Comparison of ENCODE assay signal across 18 mouse cellular contexts in the genomic region with DNA sequence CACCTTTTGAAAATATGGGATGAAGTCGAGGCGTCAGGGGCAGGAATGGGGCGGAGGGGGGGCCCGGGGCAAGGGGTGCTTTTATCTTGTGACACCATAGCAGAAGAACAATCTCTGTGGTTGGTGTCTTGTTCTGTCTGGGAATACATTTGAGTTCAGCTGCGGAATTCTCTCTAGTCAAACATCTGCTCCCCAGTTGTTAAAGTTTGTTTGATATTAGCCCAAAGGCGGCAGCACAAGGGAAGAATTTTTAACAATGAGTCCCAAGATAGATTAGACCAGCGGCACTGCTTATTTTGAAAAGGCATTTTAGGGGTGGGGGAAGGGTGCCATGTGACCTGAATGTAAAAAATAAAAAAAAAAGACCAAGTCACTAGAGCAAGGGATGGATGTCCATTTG.
"Had no signal": no experiment of that assay in that cellular context is flagged by ENCODE, and none has a peak within 500 bp of the region (broad histone marks: within the 10 kb centered on the region; RNA-seq: fewer than 3 reads in every experiment).

No protein-coding gene starts in this region.

- H3K4me3 ChIP-seq: midbrain, embryonic 10.5 days; midbrain, embryonic 13.5 days; midbrain, embryonic 15.5 days; myocyte; neural tube, embryonic 13.5 days; neural tube, embryonic 15.5 days had no signal

- H3K36me3 ChIP-seq: midbrain, embryonic 10.5 days; midbrain, embryonic 13.5 days; midbrain, embryonic 15.5 days; neural tube, embryonic 13.5 days; neural tube, embryonic 15.5 days had no signal

- H3K27ac ChIP-seq: midbrain, embryonic 10.5 days; midbrain, embryonic 13.5 days; midbrain, embryonic 15.5 days; neural tube, embryonic 13.5 days; neural tube, embryonic 15.5 days had no signal

- DNase-seq: lung, adult 18-20 months; lung, embryonic 14.5 days; lung, postnatal 10 days; lung, postnatal 4 days; retina, postnatal 1 day; right cerebral cortex, adult 18-20 months; right cerebral cortex, postnatal 25 days; right cerebral cortex, postnatal 4 days; spleen, adult 18-20 months; thymus, adult 18-20 months; thymus, postnatal 14 days; thymus, postnatal 36 days had no signal

- H3K4me2 ChIP-seq: lung, embryonic 14.5 days; midbrain, embryonic 13.5 days; midbrain, embryonic 15.5 days; neural tube, embryonic 13.5 days; neural tube, embryonic 15.5 days had no signal

- ATAC-seq: midbrain, embryonic 13.5 days; midbrain, embryonic 15.5 days had no signal

- H3K27me3 ChIP-seq: midbrain, embryonic 13.5 days; midbrain, embryonic 15.5 days; neural tube, embryonic 13.5 days; neural tube, embryonic 15.5 days had no signal

- H3K9ac ChIP-seq: lung, embryonic 14.5 days; midbrain, embryonic 13.5 days; midbrain, embryonic 15.5 days; neural tube, embryonic 13.5 days; neural tube, embryonic 15.5 days had no signal

- H3K4me1 ChIP-seq: midbrain, embryonic 13.5 days; midbrain, embryonic 15.5 days; neural tube, embryonic 15.5 days had no signal

- H3K9me3 ChIP-seq: midbrain, embryonic 10.5 days; midbrain, embryonic 13.5 days; midbrain, embryonic 15.5 days; neural tube, embryonic 13.5 days; neural tube, embryonic 15.5 days had no signal
